14 mouse cellular contexts compared by ENCODE assay signal in genomic region chr11:87597061-87597460, GRCm38 (mm10). TPM values are rescaled to one million over a fixed set of nuclear protein-coding genes. Genes with fewer than 3 reads are reported as not detected.
DNase-seq lines count a peak whose midpoint lies in the region; ATAC-seq lines count a peak whose summit lies in the region.
"Had no signal": no experiment of that assay in that cellular context is flagged by ENCODE, and none has a peak within 500 bp of the region (broad histone marks: within the 10 kb centered on the region; RNA-seq: fewer than 3 reads in every experiment).

No protein-coding gene starts in this region.

- H3K27me3 ChIP-seq in embryonic facial prominence, embryonic 13.5 days, result no peaks in the 10 kb centered on the region
- no peaks in the 10 kb centered on the region for H3K27me3 ChIP-seq in hindbrain, embryonic 13.5 days
- no peaks in the 10 kb centered on the region for H3K27me3 ChIP-seq in midbrain, embryonic 13.5 days
- H3K27me3 ChIP-seq: stomach, embryonic 15.5 days had no signal

- no peak overlapping the region for H3K27ac ChIP-seq in embryonic facial prominence, embryonic 13.5 days
- peak overlapping the region; percentile 94 for H3K27ac ChIP-seq in hindbrain, embryonic 13.5 days
- peak overlapping the region; percentile 93 for H3K27ac ChIP-seq in midbrain, embryonic 13.5 days
- H3K27ac ChIP-seq: stomach, embryonic 15.5 days had no signal

- no peak for ATAC-seq in embryonic facial prominence, embryonic 13.5 days (ENCODE audit: insufficient number of reproducible peaks, insufficient read depth, low FRiP score, low TSS enrichment, low read depth)
- ATAC-seq in hindbrain, embryonic 13.5 days (ENCODE audit: low FRiP score), result no peak
- ATAC-seq in midbrain, embryonic 13.5 days, result no peak

- H3K4me2 ChIP-seq in embryonic facial prominence, embryonic 13.5 days, result no peak overlapping the region
- peak overlapping the region; percentile 83 for H3K4me2 ChIP-seq in hindbrain, embryonic 13.5 days
- peak overlapping the region; percentile 88 for H3K4me2 ChIP-seq in midbrain, embryonic 13.5 days (replicated peaks)

- intact Hi-C loops in heart, postnatal 25 days (cut with DNase I), result loop anchor here (10.0 kb wide), 1 partner anchor 172 kb away; no protein-coding TSS in a partner anchor
- intact Hi-C loops in heart, postnatal 36 days (cut with DNase I), result no loop called here

- peaks cover 45% of the 10 kb centered on the region for H3K4me1 ChIP-seq in embryonic facial prominence, embryonic 13.5 days
- H3K4me1 ChIP-seq in hindbrain, embryonic 13.5 days (replicated peaks), result peaks cover 48% of the 10 kb centered on the region
- H3K4me1 ChIP-seq in midbrain, embryonic 13.5 days (replicated peaks), result peaks cover 56% of the 10 kb centered on the region

- peaks cover 59% of the 10 kb centered on the region for H3K36me3 ChIP-seq in embryonic facial prominence, embryonic 13.5 days
- H3K36me3 ChIP-seq in hindbrain, embryonic 13.5 days, result peaks cover 52% of the 10 kb centered on the region
- peaks cover 56% of the 10 kb centered on the region for H3K36me3 ChIP-seq in midbrain, embryonic 13.5 days

- peak overlapping the region; percentile 7; the same call in 1 of the 2 replicates for H3K9ac ChIP-seq in embryonic facial prominence, embryonic 13.5 days
- peak overlapping the region; percentile 99 for H3K9ac ChIP-seq in hindbrain, embryonic 13.5 days
- H3K9ac ChIP-seq in midbrain, embryonic 13.5 days (replicated peaks), result peak overlapping the region; percentile 98
- H3K9ac ChIP-seq: stomach, embryonic 15.5 days had no signal

- H3K4me3 ChIP-seq in embryonic facial prominence, embryonic 13.5 days, result no peak overlapping the region
- H3K4me3 ChIP-seq in hindbrain, embryonic 13.5 days, result peak overlapping the region; percentile 90
- H3K4me3 ChIP-seq in midbrain, embryonic 13.5 days (replicated peaks), result peak overlapping the region; percentile 91

- no peaks in the 10 kb centered on the region for H3K9me3 ChIP-seq in embryonic facial prominence, embryonic 13.5 days
- no peaks in the 10 kb centered on the region for H3K9me3 ChIP-seq in hindbrain, embryonic 13.5 days
- H3K9me3 ChIP-seq in midbrain, embryonic 13.5 days, result no peaks in the 10 kb centered on the region
- H3K9me3 ChIP-seq: stomach, embryonic 15.5 days had no signal

- DNase-seq in heart, postnatal 4 days, result peak; percentile 3
- DNase-seq in heart, postnatal 25 days (ENCODE audit: low spot score), result no peak
- no peak for DNase-seq in adrenal gland, adult 2 months
- no peak for DNase-seq in thymus, postnatal 10 days (ENCODE audit: low spot score in 2 of 2)
- no peak for DNase-seq in heart, postnatal 36 days
- DNase-seq: kidney, adult 2 months; layer of hippocampus, postnatal 36 days; right cerebral cortex, adult 18-20 months had no signal

RNA-seq across cellular contexts. Expression of gene Mtmr4, which starts 5.1 kb away (rescaled TPM):
- 10 to 100 TPM; 15.2 TPM for total RNA-seq in heart, postnatal 4 days (2021)
- 10 to 100 TPM; 26.3 to 26.4 TPM for total RNA-seq in heart, postnatal 25 days (2021)
- 31.9 and 35.2 TPM in 2 replicates for polyA plus RNA-seq in embryonic facial prominence, embryonic 13.5 days (2015; fragmentation: Nextera tagmentation; extraction: Ambion mirVana)
- 60.4 and 60.7 TPM in 2 replicates for polyA plus RNA-seq in hindbrain, embryonic 13.5 days (2015; fragmentation: Nextera tagmentation; extraction: Ambion mirVana)
- polyA plus RNA-seq in midbrain, embryonic 13.5 days (2015; fragmentation: Nextera tagmentation; extraction: Ambion mirVana), result 61.8 and 66.6 TPM in 2 replicates
- total RNA-seq in adrenal gland, adult 2 months (2021), result 10 to 100 TPM; 24.6 to 31.1 TPM
- polyA plus RNA-seq in adrenal gland, adult 2 months (2012; rRNA removed), result 13.0 and 15.2 TPM in 2 replicates
- 10 to 100 TPM; 18.8 to 27.1 TPM for total RNA-seq in heart, postnatal 36 days (2021)

RNA-seq across cellular contexts. Expression of gene Hsf5, which starts 19.9 kb away (rescaled TPM):
- total RNA-seq in heart, postnatal 4 days (2021), result under 1 TPM; 0.09 to 0.10 TPM
- not detected for total RNA-seq in heart, postnatal 25 days (2021)
- 0.23 and 0.25 TPM in 2 replicates for polyA plus RNA-seq in embryonic facial prominence, embryonic 13.5 days (2015; fragmentation: Nextera tagmentation; extraction: Ambion mirVana)
- polyA plus RNA-seq in hindbrain, embryonic 13.5 days (2015; fragmentation: Nextera tagmentation; extraction: Ambion mirVana), result 0.51 and 0.63 TPM in 2 replicates
- 0.37 and 0.40 TPM in 2 replicates for polyA plus RNA-seq in midbrain, embryonic 13.5 days (2015; fragmentation: Nextera tagmentation; extraction: Ambion mirVana)
- under 1 TPM in 1 of 2 experiments, not detected in 1; 0.12 TPM for total RNA-seq in adrenal gland, adult 2 months (2021)
- 0.04 TPM in 1 of 2 replicates, not detected in the other for polyA plus RNA-seq in adrenal gland, adult 2 months (2012; rRNA removed)
- not detected for total RNA-seq in heart, postnatal 36 days (2021)

RNA-seq across cellular contexts. Expression of gene Sept4, which starts 28.4 kb away (rescaled TPM):
- total RNA-seq in heart, postnatal 4 days (2021), result 10 to 100 TPM; 65.4 to 68.6 TPM
- 10 to 100 TPM; 43.4 to 43.7 TPM for total RNA-seq in heart, postnatal 25 days (2021)
- 10.6 and 11.3 TPM in 2 replicates for polyA plus RNA-seq in embryonic facial prominence, embryonic 13.5 days (2015; fragmentation: Nextera tagmentation; extraction: Ambion mirVana)
- 20.2 and 22.4 TPM in 2 replicates for polyA plus RNA-seq in hindbrain, embryonic 13.5 days (2015; fragmentation: Nextera tagmentation; extraction: Ambion mirVana)
- 17.8 and 18.0 TPM in 2 replicates for polyA plus RNA-seq in midbrain, embryonic 13.5 days (2015; fragmentation: Nextera tagmentation; extraction: Ambion mirVana)
- total RNA-seq in adrenal gland, adult 2 months (2021), result 10 to 100 TPM; 42.0 to 52.8 TPM
- 14.8 and 14.9 TPM in 2 replicates for polyA plus RNA-seq in adrenal gland, adult 2 months (2012; rRNA removed)
- total RNA-seq in heart, postnatal 36 days (2021), result 10 to 100 TPM; 41.8 to 45.8 TPM

RNA-seq across cellular contexts. Expression of gene Gm11492, which starts 30.6 kb away (rescaled TPM):
- total RNA-seq in heart, postnatal 4 days (2021), result not detected
- not detected for total RNA-seq in heart, postnatal 25 days (2021)
- not detected in 2 replicates for polyA plus RNA-seq in embryonic facial prominence, embryonic 13.5 days (2015; fragmentation: Nextera tagmentation; extraction: Ambion mirVana)
- polyA plus RNA-seq in hindbrain, embryonic 13.5 days (2015; fragmentation: Nextera tagmentation; extraction: Ambion mirVana), result not detected in 2 replicates
- not detected in 2 replicates for polyA plus RNA-seq in midbrain, embryonic 13.5 days (2015; fragmentation: Nextera tagmentation; extraction: Ambion mirVana)
- total RNA-seq in adrenal gland, adult 2 months (2021), result not detected
- polyA plus RNA-seq in adrenal gland, adult 2 months (2012; rRNA removed), result not detected in 2 replicates
- total RNA-seq in heart, postnatal 36 days (2021), result not detected
- total RNA-seq: layer of hippocampus, postnatal 36 days had no signal
- polyA plus RNA-seq: heart, embryonic 11.5 days; kidney, adult 2 months; lung, embryonic 14.5 days; stomach, embryonic 15.5 days had no signal

Comparison
In these comparisons a context has a peak if more than half of its experiments do, and no peak if none do; other contexts are left out.
1. H3K9ac ChIP-seq: peak in every context shown above with its lines; median percentile 99 in hindbrain, embryonic 13.5 days; 98 in midbrain, embryonic 13.5 days; 7 in embryonic facial prominence, embryonic 13.5 days.